Mouse (Mus musculus): ENCODE measurements around the gene Naa40.

Naa40 gene

GRCm38 (mm10) chr19:7214484-7214883, 26.5 kb downstream of the Naa40 start:
- no peak for DNase-seq (ENCODE audit: low spot score in 2 of 2)

GRCm38 (mm10) chr19:7213010-7213409, 28.0 kb downstream of the Naa40 start:
- DNase-seq (ENCODE audit: low spot score in 2 of 2): no peak

GRCm38 (mm10) chr19:7212216-7212615, 28.8 kb downstream of the Naa40 start:
- DNase-seq (ENCODE audit: low spot score in 2 of 2): no peak

- no peak for DNase-seq (ENCODE audit: low spot score in 2 of 2)
These were observed 30.9 kb downstream of the Naa40 start for GRCm38 (mm10) chr19:7209907-7210646.

GRCm38 (mm10) chr19:7205753-7206736, 34.9 kb downstream of the Naa40 start, which contains the start of gene Otub1:
Otub1 (minus strand) TSS chr19:7206316.
- peak; percentile 85 to 91 for DNase-seq (ENCODE audit: low spot score in 2 of 2)

GRCm38 (mm10) chr19:7205326-7205725, 35.7 kb downstream of the Naa40 start:
- DNase-seq (ENCODE audit: low spot score in 2 of 2): no peak

GRCm38 (mm10) chr19:7204898-7205297, 36.1 kb downstream of the Naa40 start:
- DNase-seq (ENCODE audit: low spot score in 2 of 2): no peak

GRCm38 (mm10) chr19:7200427-7200826, 40.6 kb downstream of the Naa40 start:
- DNase-seq (ENCODE audit: low spot score in 2 of 2): no peak

GRCm38 (mm10) chr19:7199089-7199488, 41.9 kb downstream of the Naa40 start:
- no peak for DNase-seq (ENCODE audit: low spot score in 2 of 2)

- DNase-seq (ENCODE audit: low spot score in 2 of 2): no peak
These were observed 43.5 kb downstream of the Naa40 start for GRCm38 (mm10) chr19:7197445-7197844.

- no peak for DNase-seq (ENCODE audit: low spot score in 2 of 2)
These were observed 44.2 kb downstream of the Naa40 start for GRCm38 (mm10) chr19:7196741-7197270.

- peak; percentile 20 to 33 for DNase-seq (ENCODE audit: low spot score in 2 of 2)
These were observed 44.9 kb downstream of the Naa40 start for GRCm38 (mm10) chr19:7195900-7196728.

GRCm38 (mm10) chr19:7192561-7192967, 48.4 kb downstream of the Naa40 start:
- DNase-seq (ENCODE audit: low spot score in 2 of 2): no peak

GRCm38 (mm10) chr19:7191639-7192038, 49.3 kb downstream of the Naa40 start:
- DNase-seq (ENCODE audit: low spot score in 2 of 2): no peak

GRCm38 (mm10) chr19:7190986-7191385, 50.0 kb downstream of the Naa40 start:
- DNase-seq (ENCODE audit: low spot score in 2 of 2): no peak

GRCm38 (mm10) chr19:7189026-7189425, 52.0 kb downstream of the Naa40 start:
- DNase-seq (ENCODE audit: low spot score in 2 of 2): no peak

GRCm38 (mm10) chr19:7187157-7187556, 53.8 kb downstream of the Naa40 start:
- DNase-seq (ENCODE audit: low spot score in 2 of 2): no peak

- DNase-seq (ENCODE audit: low spot score in 2 of 2): no peak
These were observed 55.2 kb downstream of the Naa40 start for GRCm38 (mm10) chr19:7185715-7186291.

- no peak for DNase-seq (ENCODE audit: low spot score in 2 of 2)
These were observed 55.9 kb downstream of the Naa40 start for GRCm38 (mm10) chr19:7185059-7185458.

- no peak for DNase-seq (ENCODE audit: low spot score in 2 of 2)
These were observed 57.6 kb downstream of the Naa40 start for GRCm38 (mm10) chr19:7183419-7183818.
